Mouse (Mus musculus) hindbrain, embryonic 10.5 days (tissue): ENCODE data around the gene Olfr198. TPM values are rescaled to one million over a fixed set of nuclear protein-coding genes. Genes with fewer than 3 reads are reported as not detected.
"Not testable (repeated sequence)": the region's sequence is repeated elsewhere in the genome, so short reads cannot be mapped to it uniquely, and the experiment has no call there.

ENCODE experiments used
- DNase-seq: peaks from one replicate; pipeline ENCODE4 v3.0.0-alpha.2; 2017; ENCODE audit warnings: low spot score
- H3K27ac ChIP-seq: fragments of 300-500 bp; sonication (generic); 2 replicates; pipeline ENCODE4 v1.5.1; 2016; ENCODE audit warnings: mild to moderate bottlenecking, moderate library complexity
- H3K27me3 ChIP-seq: fragments of 300-500 bp; sonication (generic); 2 replicates; pipeline ENCODE4 v1.6.1; 2016; ENCODE audit warnings: mild to moderate bottlenecking; ENCODE audit not compliant: poor library complexity, insufficient read depth, severe bottlenecking
- H3K36me3 ChIP-seq: fragments of 300-500 bp; sonication (generic); 2 replicates; pipeline ENCODE4 v1.6.1; 2016; ENCODE audit warnings: mild to moderate bottlenecking, moderate library complexity
- H3K4me1 ChIP-seq: fragments of 300-500 bp; sonication (generic); replicated peaks from 2 replicates; pipeline ENCODE4 v1.6.1; 2016; ENCODE audit warnings: mild to moderate bottlenecking
- H3K4me3 ChIP-seq: fragments of 300-500 bp; sonication (generic); 2 replicates; pipeline ENCODE4 v1.5.1; 2016; ENCODE audit warnings: mild to moderate bottlenecking, moderate library complexity
- H3K9me3 ChIP-seq: fragments of 300-500 bp; sonication (generic); 2 replicates; pipeline ENCODE4 v1.6.1; 2016; ENCODE audit warnings: mild to moderate bottlenecking, moderate library complexity
- WGBS: fragments of 180-500 bp; shearing (Covaris S2); methylation state at CpG from one replicate; pipeline ENCODE4 v1.1.7; 2016; 5-methylcytosine and 5-hydroxymethylcytosine counted together
- polyA plus RNA-seq: library from polyadenylated mRNA; unstranded; fragments of >200 nt; fragmentation: Nextera tagmentation; extraction: Ambion mirVana; gene quantifications from 2 replicates; pipeline ENCODE4 v1.2.1, GENCODE M21; 2016

The Olfr198 gene
- not detected in 2 replicates for polyA plus RNA-seq

- H3K9me3 ChIP-seq, H3K27me3 ChIP-seq, H3K4me1 ChIP-seq, H3K36me3 ChIP-seq, H3K4me3 ChIP-seq, H3K27ac ChIP-seq, DNase-seq: not testable (repeated sequence)
- WGBS: 69% methylated on average over 1 of the region's 1 CpGs
These were observed at the start of gene Olfr198 for GRCm38 (mm10) chr16:59203433-59203832. Gene Olfr198 (minus strand): TSS chr16:59203533.

- H3K36me3 ChIP-seq: no peaks in the 10 kb centered on the region
- DNase-seq: no peak
- 87% methylated on average over 17 of the region's 17 CpGs for WGBS
- no peak overlapping the region for H3K4me3 ChIP-seq
- H3K9me3 ChIP-seq: no peaks in the 10 kb centered on the region
- H3K4me1 ChIP-seq: no peaks in the 10 kb centered on the region
- H3K27ac ChIP-seq: no peak overlapping the region
- H3K27me3 ChIP-seq: no peaks in the 10 kb centered on the region
These were observed 46.4 kb upstream of the Olfr198 start for GRCm38 (mm10) chr16:59249684-59250083.

- not testable (repeated sequence) for H3K4me1 ChIP-seq, H3K27ac ChIP-seq, H3K27me3 ChIP-seq, DNase-seq, H3K4me3 ChIP-seq, H3K36me3 ChIP-seq, H3K9me3 ChIP-seq
- WGBS: 71% methylated on average over 1 of the region's 1 CpGs
These were observed 16.3 kb upstream of the Olfr198 start, which contains the start of gene Olfr199 for GRCm38 (mm10) chr16:59219667-59220066. Gene Olfr199 (minus strand): TSS chr16:59219767.

- WGBS: 83% methylated on average over 3 of the region's 3 CpGs
- H3K4me3 ChIP-seq, H3K4me1 ChIP-seq, DNase-seq, H3K9me3 ChIP-seq, H3K27me3 ChIP-seq, H3K36me3 ChIP-seq, H3K27ac ChIP-seq: not testable (repeated sequence)
These were observed 14.5 kb upstream of the Olfr198 start for GRCm38 (mm10) chr16:59217861-59218260.

GRCm38 (mm10) chr16:59170354-59170753 lies 33.0 kb downstream of the Olfr198 start, which contains the start of gene Olfr196:
Gene Olfr196 (minus strand): TSS chr16:59170454.
- 79% methylated on average over 3 of the region's 3 CpGs for WGBS
- Histone ChIP-seq H3K27me3 (no peaks in the 10 kb centered on the region), H3K4me3 (no peak within 1 kb of the TSS), H3K4me1 (no peaks in the 10 kb centered on the region), H3K36me3 (no peaks in the 10 kb centered on the region), H3K9me3 (no peaks in the 10 kb centered on the region), H3K27ac (no peak within 1 kb of the TSS)
- no peak for DNase-seq

GRCm38 (mm10) chr16:59151996-59152395 lies 51.3 kb downstream of the Olfr198 start:
- no peaks in the 10 kb centered on the region for H3K9me3 ChIP-seq
- no peaks in the 10 kb centered on the region for H3K36me3 ChIP-seq
- H3K27me3 ChIP-seq: no peaks in the 10 kb centered on the region
- no peak for DNase-seq
- no peak overlapping the region for H3K27ac ChIP-seq
- no peak overlapping the region for H3K4me3 ChIP-seq
- H3K4me1 ChIP-seq: no peaks in the 10 kb centered on the region
- 83% methylated on average over 2 of the region's 2 CpGs for WGBS

Other genes starting within 250 kb of the Olfr198 start
- not detected in 2 replicates for gene Olfr183, start 208.2 kb downstream of the Olfr198 start, polyA plus RNA-seq
- gene Olfr186, start 173.2 kb downstream of the Olfr198 start, polyA plus RNA-seq: not detected in 2 replicates
- gene Olfr187, start 163.8 kb downstream of the Olfr198 start, polyA plus RNA-seq: not detected in 2 replicates
- not detected in 2 replicates for gene Olfr190, start 125.5 kb downstream of the Olfr198 start, polyA plus RNA-seq
- not detected in 2 replicates for gene Olfr191, start 113.7 kb downstream of the Olfr198 start, polyA plus RNA-seq
- not detected in 2 replicates for gene Olfr193, start 91.7 kb downstream of the Olfr198 start, polyA plus RNA-seq
- not detected in 2 replicates for gene Olfr194, start 82.5 kb downstream of the Olfr198 start, polyA plus RNA-seq
- not detected in 2 replicates for gene Olfr195, start 56.5 kb downstream of the Olfr198 start, polyA plus RNA-seq
- gene Olfr196, start 33.1 kb downstream of the Olfr198 start, polyA plus RNA-seq: not detected in 2 replicates
- not detected in 2 replicates for gene Olfr199, start 16.2 kb upstream of the Olfr198 start, polyA plus RNA-seq
- not detected in 2 replicates for gene Olfr201, start 69.1 kb upstream of the Olfr198 start, polyA plus RNA-seq
- not detected in 2 replicates for gene Olfr202, start 83.3 kb upstream of the Olfr198 start, polyA plus RNA-seq
- not detected in 2 replicates for gene Olfr203, start 95.3 kb upstream of the Olfr198 start, polyA plus RNA-seq
- not detected in 2 replicates for gene Olfr204, start 114.7 kb upstream of the Olfr198 start, polyA plus RNA-seq
- not detected in 2 replicates for gene Olfr205, start 127.6 kb upstream of the Olfr198 start, polyA plus RNA-seq
- not detected in 2 replicates for gene Olfr206, start 145.7 kb upstream of the Olfr198 start, polyA plus RNA-seq
- not detected in 2 replicates for gene Olfr209, start 160.5 kb upstream of the Olfr198 start, polyA plus RNA-seq
- 0.05 and 0.10 TPM in 2 replicates for gene Gabrr3, start 203.8 kb upstream of the Olfr198 start, polyA plus RNA-seq